19 mouse cellular contexts compared by ENCODE assay signal in the genomic region with DNA sequence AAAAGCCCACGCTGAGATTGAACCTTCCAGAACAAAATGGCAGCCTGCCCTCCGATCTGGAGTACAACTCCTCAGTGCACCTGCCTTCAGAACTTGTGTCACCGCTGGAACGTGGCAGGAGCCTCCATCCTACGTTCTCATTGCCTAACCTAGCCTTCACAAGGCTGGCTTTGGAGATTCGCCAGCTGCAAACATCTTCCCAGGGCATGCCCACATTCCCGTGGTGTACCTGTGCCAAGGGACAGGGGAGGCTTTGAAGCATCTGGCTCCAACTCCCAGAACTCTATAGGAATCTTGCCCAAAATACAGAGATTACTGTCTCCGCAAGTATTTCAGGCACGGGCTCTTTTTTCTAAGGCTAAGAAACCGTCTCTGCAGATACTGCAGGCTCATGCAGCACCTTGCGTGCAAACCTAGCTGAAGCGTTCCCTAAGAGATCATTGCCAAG.
DNase-seq lines count a peak whose midpoint lies in the region; ATAC-seq and TF ChIP-seq lines count a peak whose summit lies in the region.
"Had no signal": no experiment of that assay in that cellular context is flagged by ENCODE, and none has a peak within 500 bp of the region (broad histone marks: within the 10 kb centered on the region; RNA-seq: fewer than 3 reads in every experiment).

No protein-coding gene starts in this region.

- H3K4me1 ChIP-seq in forebrain, postnatal 0 days (ENCODE audit: insufficient read depth): no peaks in the 10 kb centered on the region
- no peaks in the 10 kb centered on the region for H3K4me1 ChIP-seq in forebrain, embryonic 15.5 days
- no peaks in the 10 kb centered on the region for H3K4me1 ChIP-seq in intestine, postnatal 0 days (replicated peaks; ENCODE audit: control insufficient read depth, insufficient read depth, low read length)
- no peaks in the 10 kb centered on the region for H3K4me1 ChIP-seq in thymus, adult 2 months (replicated peaks; ENCODE audit: control insufficient read depth, insufficient read depth, low read length)

- ATAC-seq in forebrain, postnatal 0 days: peak; percentile 10; the same call in 1 of the 2 replicates
- ATAC-seq in forebrain, embryonic 15.5 days (replicated peaks): no peak
- ATAC-seq in intestine, postnatal 0 days: no peak
- ATAC-seq: intestine, embryonic 16.5 days; Patski had no signal

- H3K27ac ChIP-seq in forebrain, postnatal 0 days (ENCODE audit: low read depth, low read length): no peak overlapping the region
- H3K27ac ChIP-seq in forebrain, embryonic 15.5 days (replicated peaks): no peak overlapping the region
- H3K27ac ChIP-seq in intestine, postnatal 0 days (ENCODE audit: low read depth, low read length): no peak overlapping the region
- no peak overlapping the region for H3K27ac ChIP-seq in thymus, adult 2 months (ENCODE audit: control insufficient read depth, insufficient read depth, low read length)
- H3K27ac ChIP-seq: embryonic facial prominence, embryonic 10.5 days; hindbrain, embryonic 13.5 days had no signal

- TF ChIP-seq POLR2A in thymus, adult 2 months (IDR thresholded peaks at IDR 0.05; ENCODE audit: control insufficient read depth, extremely low read depth, insufficient read depth, low read length, poor library complexity): no peak

- 76% methylated on average over 12 of the region's 12 CpGs for WGBS in forebrain, postnatal 0 days
- 82% methylated on average over 12 of the region's 12 CpGs for WGBS in forebrain, embryonic 15.5 days
- WGBS in intestine, postnatal 0 days: 81% methylated on average over 12 of the region's 12 CpGs
- 91% methylated on average over 12 of the region's 12 CpGs for WGBS in thymus, adult 2 months

- DNase-seq in forebrain, postnatal 0 days: no peak
- DNase-seq in layer of hippocampus, adult 8-10 months (ENCODE audit: low spot score in 2 of 2): peak; percentile 44 to 55
- no peak for DNase-seq in layer of hippocampus, postnatal 36 days
- DNase-seq in brain, adult 2 months (ENCODE audit: low read depth, low spot score): peak; percentile 84
- peak; percentile 69 to 76 for DNase-seq in left cerebral cortex, postnatal 36 days (ENCODE audit: low spot score in 2 of 2)
- DNase-seq in thymus, adult 2 months: no peak
- DNase-seq: cerebellum, adult 9-10 months; gastrocnemius, postnatal 10 days; liver; lung, postnatal 14 days; thymus, postnatal 4 days had no signal

- TF ChIP-seq CTCF in forebrain, postnatal 0 days (IDR thresholded peaks at IDR 0.05; ENCODE audit: low read depth): no peak
- TF ChIP-seq CTCF in intestine, postnatal 0 days (IDR thresholded peaks at IDR 0.05; ENCODE audit: low read depth): no peak
- TF ChIP-seq CTCF in thymus, adult 2 months (IDR thresholded peaks at IDR 0.05; ENCODE audit: borderline replicate concordance, control insufficient read depth, extremely low read depth, insufficient read depth, low read length, poor library complexity): no peak

- H3K4me3 ChIP-seq in forebrain, postnatal 0 days (ENCODE audit: low read depth, low read length): no peak overlapping the region
- H3K4me3 ChIP-seq in forebrain, embryonic 15.5 days: no peak overlapping the region
- no peak overlapping the region for H3K4me3 ChIP-seq in intestine, postnatal 0 days (ENCODE audit: low read depth, low read length)
- H3K4me3 ChIP-seq in thymus, adult 2 months (ENCODE audit: control insufficient read depth, insufficient read depth, low read length): no peak overlapping the region
- H3K4me3 ChIP-seq: embryonic facial prominence, embryonic 10.5 days; hindbrain, embryonic 13.5 days; myocyte had no signal

- H3K9me3 ChIP-seq in forebrain, postnatal 0 days (ENCODE audit: low read length): no peaks in the 10 kb centered on the region
- H3K9me3 ChIP-seq in forebrain, embryonic 15.5 days: no peaks in the 10 kb centered on the region
- H3K9me3 ChIP-seq in intestine, postnatal 0 days (ENCODE audit: control insufficient read depth): no peaks in the 10 kb centered on the region
- H3K9me3 ChIP-seq: embryonic facial prominence, embryonic 10.5 days; hindbrain, embryonic 13.5 days had no signal

- H3K9ac ChIP-seq in forebrain, postnatal 0 days: no peak overlapping the region
- no peak overlapping the region for H3K9ac ChIP-seq in forebrain, embryonic 15.5 days (replicated peaks)
- no peak overlapping the region for H3K9ac ChIP-seq in intestine, postnatal 0 days (ENCODE audit: low read depth, low read length)
- H3K9ac ChIP-seq: hindbrain, embryonic 13.5 days had no signal

- intact Hi-C loops in left cerebral cortex, postnatal 36 days (cut with DNase I): loop anchor here (5.0 to 10.0 kb wide), 3 partner anchors 231 to 671 kb away; partner anchors contain the start of gene Adam10

- H3K4me2 ChIP-seq in forebrain, postnatal 0 days (ENCODE audit: low read depth): no peak overlapping the region
- no peak overlapping the region for H3K4me2 ChIP-seq in forebrain, embryonic 15.5 days (replicated peaks)
- H3K4me2 ChIP-seq in intestine, postnatal 0 days (replicated peaks; ENCODE audit: low read depth): no peak overlapping the region
- H3K4me2 ChIP-seq: hindbrain, embryonic 13.5 days; midbrain, embryonic 11.5 days had no signal

- no peaks in the 10 kb centered on the region for H3K27me3 ChIP-seq in forebrain, postnatal 0 days (ENCODE audit: insufficient read depth, low read length)
- no peaks in the 10 kb centered on the region for H3K27me3 ChIP-seq in forebrain, embryonic 15.5 days
- no peaks in the 10 kb centered on the region for H3K27me3 ChIP-seq in intestine, postnatal 0 days (replicated peaks; ENCODE audit: control insufficient read depth, insufficient read depth, low read length)
- H3K27me3 ChIP-seq in thymus, adult 2 months (ENCODE audit: control insufficient read depth, insufficient read depth, low read length): no peaks in the 10 kb centered on the region
- H3K27me3 ChIP-seq: Patski had no signal

- H3K36me3 ChIP-seq in forebrain, postnatal 0 days (ENCODE audit: insufficient read depth): no peaks in the 10 kb centered on the region
- no peaks in the 10 kb centered on the region for H3K36me3 ChIP-seq in forebrain, embryonic 15.5 days
- no peaks in the 10 kb centered on the region for H3K36me3 ChIP-seq in intestine, postnatal 0 days (ENCODE audit: control insufficient read depth, insufficient read depth)
- no peaks in the 10 kb centered on the region for H3K36me3 ChIP-seq in thymus, adult 2 months (ENCODE audit: control insufficient read depth, insufficient read depth, low read length)
- H3K36me3 ChIP-seq: embryonic facial prominence, embryonic 10.5 days; hindbrain, embryonic 13.5 days had no signal

Comparison
In these comparisons a context has a peak if more than half of its experiments do, and no peak if none do; other contexts are left out.
1. DNase-seq: peak in layer of hippocampus, adult 8-10 months (2 of 2), brain, adult 2 months (single experiment) and left cerebral cortex, postnatal 36 days (2 of 2); none in forebrain, postnatal 0 days (single experiment), layer of hippocampus, postnatal 36 days (0 of 2) and thymus, adult 2 months (single experiment).